Mouse (Mus musculus) bone marrow macrophage, adult 2 months (primary cell): ENCODE measurements around the gene Cd9.

Experiments
- CTCF ChIP-seq: IDR thresholded peaks from 2 replicates; pipeline ENCODE4 v1.5.1; 2012; ENCODE audit warnings: low read depth, mild to moderate bottlenecking, low read length, moderate library complexity
- POLR2A ChIP-seq: IDR thresholded peaks from 2 replicates; pipeline ENCODE4 v1.6.1; 2012; ENCODE audit warnings: mild to moderate bottlenecking, low read depth, low read length, borderline replicate concordance

GRCm38 (mm10) chr6:125478135-125479128 is 16.2 kb downstream of the Cd9 start:
- TF ChIP-seq POLR2A: no peak
- TF ChIP-seq CTCF: no peak
